Mouse (Mus musculus) ZHBTc4 (cell line): ENCODE measurements around the gene C4b.
"Not testable (repeated sequence)": the region's sequence is repeated elsewhere in the genome, so short reads cannot be mapped to it uniquely, and the experiment has no call there.

Experiments
- DNase-seq: peaks from one replicate; pipeline ENCODE4 v3.0.0-alpha.2; 2011; ENCODE audit warnings: low read depth, low spot score

C4b gene

GRCm38 (mm10) chr17:34743719-34744118 lies at the start of gene C4b:
TSS of gene C4b (minus strand) at chr17:34743882.
- no peak for DNase-seq

- DNase-seq, result no peak
These were observed 34.1 kb upstream of the C4b start for GRCm38 (mm10) chr17:34777680-34778325.

GRCm38 (mm10) chr17:34761471-34761870 lies 17.8 kb upstream of the C4b start:
- no peak for DNase-seq

- DNase-seq, result no peak
These were observed 2.8 kb upstream of the C4b start for GRCm38 (mm10) chr17:34746531-34746930.

- DNase-seq, result not testable (repeated sequence)
These were observed 1.5 kb upstream of the C4b start for GRCm38 (mm10) chr17:34745166-34745565.

GRCm38 (mm10) chr17:34744611-34745010 lies 929 bp upstream of the C4b start:
- DNase-seq, result not testable (repeated sequence)

- DNase-seq, result no peak
These were observed 524 bp upstream of the C4b start for GRCm38 (mm10) chr17:34744206-34744605.

- DNase-seq, result no peak
These were observed 3.4 kb downstream of the C4b start for GRCm38 (mm10) chr17:34740280-34740679.

GRCm38 (mm10) chr17:34739708-34740107 lies 4.0 kb downstream of the C4b start:
- not testable (repeated sequence) for DNase-seq

- DNase-seq, result not testable (repeated sequence)
These were observed 6.2 kb downstream of the C4b start for GRCm38 (mm10) chr17:34737466-34737865.

GRCm38 (mm10) chr17:34729779-34730553 lies 13.7 kb downstream of the C4b start:
- not testable (repeated sequence) for DNase-seq

GRCm38 (mm10) chr17:34729155-34729554 lies 14.5 kb downstream of the C4b start:
- DNase-seq, result not testable (repeated sequence)

GRCm38 (mm10) chr17:34727887-34728286 lies 15.8 kb downstream of the C4b start:
- DNase-seq, result no peak

GRCm38 (mm10) chr17:34723066-34723465 lies 20.6 kb downstream of the C4b start:
- peak; percentile 39 for DNase-seq

- not testable (repeated sequence) for DNase-seq
These were observed 21.4 kb downstream of the C4b start for GRCm38 (mm10) chr17:34722238-34722637.

GRCm38 (mm10) chr17:34719886-34720285 lies 23.8 kb downstream of the C4b start:
- DNase-seq, result not testable (repeated sequence)

- DNase-seq, result no peak
These were observed 26.3 kb downstream of the C4b start for GRCm38 (mm10) chr17:34717401-34717800.

GRCm38 (mm10) chr17:34716247-34716646 lies 27.4 kb downstream of the C4b start:
- peak; percentile 45 for DNase-seq

- DNase-seq, result not testable (repeated sequence)
These were observed 28.2 kb downstream of the C4b start for GRCm38 (mm10) chr17:34715451-34715850.

GRCm38 (mm10) chr17:34714908-34715445 lies 28.7 kb downstream of the C4b start:
- DNase-seq, result not testable (repeated sequence)

GRCm38 (mm10) chr17:34714181-34714907 lies 29.3 kb downstream of the C4b start:
- DNase-seq, result not testable (repeated sequence)

GRCm38 (mm10) chr17:34712951-34713350 lies 30.7 kb downstream of the C4b start:
- DNase-seq, result peak; percentile 61
